Mouse (Mus musculus): Measurements from ENCODE around the gene Tepsin. TPM values are rescaled to one million over a fixed set of nuclear protein-coding genes. Genes with fewer than 3 reads are reported as not detected.
A peak's percentile ranks its signal among the peaks of the same experiment; 100 is the strongest.

Gene Tepsin
- total and polyA plus RNA-seq, 2 experiments from 2014 or later, result 13.8 to 31.6 TPM

GRCm38 (mm10) chr11:120101036-120101435 lies 2.5 kb upstream of the Tepsin start:
- Histone ChIP-seq H3K4me1 (ENCODE audit: insufficient read depth, low read length) (peaks cover 12% of the 10 kb centered on the region; the same call in 1 of the 2 replicates), H3K9ac (replicated peaks; ENCODE audit: low read length) (no peak overlapping the region), H3K36me3 (ENCODE audit: insufficient read depth, low read length) (peaks cover 18% of the 10 kb centered on the region), H3K27ac (peak overlapping the region; percentile 0), H3K9me3 (ENCODE audit: low read length) (no peaks in the 10 kb centered on the region), H3K27me3 (ENCODE audit: insufficient read depth, low read length) (no peaks in the 10 kb centered on the region), H3K4me2 (ENCODE audit: low read depth, low read length) (no peak overlapping the region), H3K4me3 (ENCODE audit: low read length) (no peak overlapping the region)
- DNase-seq (ENCODE audit: low spot score), result peak; percentile 87
- peak; percentile 88 for TF ChIP-seq CTCF (IDR thresholded peaks at IDR 0.05; ENCODE audit: low read depth)
- no peak for ATAC-seq
- 0% methylated on average over 3 of the region's 3 CpGs for WGBS

- H3K4me3 ChIP-seq (ENCODE audit: low read length), result no peak overlapping the region
- H3K4me1 ChIP-seq (ENCODE audit: insufficient read depth, low read length), result peaks cover 3% of the 10 kb centered on the region; the same call in 1 of the 2 replicates
- ATAC-seq (no peak), DNase-seq (ENCODE audit: low spot score) (no peak)
- H3K4me2 ChIP-seq (ENCODE audit: low read depth, low read length), result no peak overlapping the region
- WGBS, result 72% methylated on average over 23 of the region's 23 CpGs
- no peaks in the 10 kb centered on the region for H3K9me3 ChIP-seq (ENCODE audit: low read length)
- no peak for TF ChIP-seq CTCF (IDR thresholded peaks at IDR 0.05; ENCODE audit: low read depth)
- H3K27me3 ChIP-seq (ENCODE audit: insufficient read depth, low read length), result no peaks in the 10 kb centered on the region
- no peak overlapping the region for H3K9ac ChIP-seq (replicated peaks; ENCODE audit: low read length)
- no peak overlapping the region for H3K27ac ChIP-seq
- H3K36me3 ChIP-seq (ENCODE audit: insufficient read depth, low read length), result peaks cover 40% of the 10 kb centered on the region
Measured at GRCm38 (mm10) chr11:120092817-120093591, 5.5 kb downstream of the Tepsin start.

- DNase-seq (ENCODE audit: low spot score), result no peak
- TF ChIP-seq CTCF (IDR thresholded peaks at IDR 0.05; ENCODE audit: low read depth), result no peak
- H3K36me3 ChIP-seq (ENCODE audit: insufficient read depth, low read length), result peaks cover 40% of the 10 kb centered on the region
Measured at GRCm38 (mm10) chr11:120090661-120091060, 7.9 kb downstream of the Tepsin start.

DNA sequence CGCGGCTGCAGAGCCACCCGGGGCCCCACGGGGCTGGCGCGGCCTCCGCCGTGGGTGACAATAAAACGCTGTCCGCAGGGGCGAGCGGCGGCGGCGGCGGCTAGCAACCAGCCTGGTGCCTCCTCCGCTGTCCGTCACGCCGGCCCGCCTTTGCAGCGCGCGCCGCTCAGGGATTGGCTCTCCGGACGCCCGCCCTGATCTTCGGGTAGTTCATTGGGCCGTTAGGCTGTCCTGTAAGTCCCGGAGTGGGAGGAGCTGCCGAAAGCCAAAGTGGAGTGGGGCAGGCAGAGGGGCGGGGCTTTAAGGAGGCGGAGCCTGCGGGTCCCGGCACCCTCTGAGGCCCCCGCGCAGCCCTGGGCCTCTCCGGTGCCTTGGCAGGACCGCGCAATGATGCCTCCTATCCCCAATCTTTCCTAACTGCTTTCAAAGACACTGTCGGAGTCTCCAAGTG lies 11.8 kb downstream of the Tepsin start, which contains the start of gene Cep131:
TSS of gene Cep131 (minus strand) at position 126 of the 451 bp plus-strand sequence.
- H3K4me3 ChIP-seq (ENCODE audit: low read length), result peak within 1 kb of the TSS; percentile 74
- H3K9ac ChIP-seq (replicated peaks; ENCODE audit: low read length), result peak within 1 kb of the TSS; percentile 90
- no peak for TF ChIP-seq CTCF (IDR thresholded peaks at IDR 0.05; ENCODE audit: low read depth)
- ATAC-seq (peak; percentile 99), DNase-seq (ENCODE audit: low spot score) (peak; percentile 99)
- H3K4me1 ChIP-seq (ENCODE audit: insufficient read depth, low read length), result peaks cover 10% of the 10 kb centered on the region; the same call in 1 of the 2 replicates
- no peaks in the 10 kb centered on the region for H3K9me3 ChIP-seq (ENCODE audit: low read length)
- H3K27ac ChIP-seq, result peak within 1 kb of the TSS; percentile 80
- peak within 1 kb of the TSS; percentile 87 for H3K4me2 ChIP-seq (ENCODE audit: low read depth, low read length)
- H3K36me3 ChIP-seq (ENCODE audit: insufficient read depth, low read length), result peaks cover 21% of the 10 kb centered on the region
- WGBS, result under 1% methylated on average over 38 of the region's 42 CpGs
- H3K27me3 ChIP-seq (ENCODE audit: insufficient read depth, low read length), result no peaks in the 10 kb centered on the region

More at GRCm38 (mm10) chr11:120090661-120091060, 7.9 kb downstream of the Tepsin start:
- Histone ChIP-seq H3K4me2 (ENCODE audit: low read depth, low read length) (no peak overlapping the region), H3K9me3 (ENCODE audit: low read length) (no peaks in the 10 kb centered on the region), H3K27ac (no peak overlapping the region), H3K9ac (replicated peaks; ENCODE audit: low read length) (no peak overlapping the region), H3K4me3 (ENCODE audit: low read length) (no peak overlapping the region), H3K4me1 (ENCODE audit: insufficient read depth, low read length) (peaks cover 4% of the 10 kb centered on the region; the same call in 1 of the 2 replicates), H3K27me3 (ENCODE audit: insufficient read depth, low read length) (no peaks in the 10 kb centered on the region)
- 89% methylated on average over 4 of the region's 4 CpGs for WGBS
- no peak for ATAC-seq

- no peaks in the 10 kb centered on the region for H3K27me3 ChIP-seq (ENCODE audit: insufficient read depth, low read length)
- H3K27ac ChIP-seq, result peak overlapping the region; percentile 80
- H3K4me1 ChIP-seq (ENCODE audit: insufficient read depth, low read length), result peaks cover 10% of the 10 kb centered on the region; the same call in 1 of the 2 replicates
- peak; percentile 48 for DNase-seq (ENCODE audit: low spot score)
- H3K36me3 ChIP-seq (ENCODE audit: insufficient read depth, low read length), result peaks cover 18% of the 10 kb centered on the region
- WGBS, result under 1% methylated on average over 25 of the region's 25 CpGs
- no peaks in the 10 kb centered on the region for H3K9me3 ChIP-seq (ENCODE audit: low read length)
- peak overlapping the region; percentile 87 for H3K4me2 ChIP-seq (ENCODE audit: low read depth, low read length)
- no peak; the same call in 1 of the 2 replicates for TF ChIP-seq CTCF (IDR thresholded peaks at IDR 0.05; ENCODE audit: low read depth)
- peak overlapping the region; percentile 74 for H3K4me3 ChIP-seq (ENCODE audit: low read length)
- peak; percentile 33; the same call in 1 of the 2 replicates for ATAC-seq
- H3K9ac ChIP-seq (replicated peaks; ENCODE audit: low read length), result peak overlapping the region; percentile 90
Measured at GRCm38 (mm10) chr11:120085891-120086627, 12.5 kb downstream of the Tepsin start.

GRCm38 (mm10) chr11:120080282-120080681 lies 18.2 kb downstream of the Tepsin start:
- H3K36me3 ChIP-seq (ENCODE audit: insufficient read depth, low read length), result peaks cover 64% of the 10 kb centered on the region
- no peak overlapping the region for H3K27ac ChIP-seq
- no peak for DNase-seq (ENCODE audit: low spot score)
- no peaks in the 10 kb centered on the region for H3K9me3 ChIP-seq (ENCODE audit: low read length)
- no peak for TF ChIP-seq CTCF (IDR thresholded peaks at IDR 0.05; ENCODE audit: low read depth)
- no peak overlapping the region for H3K9ac ChIP-seq (replicated peaks; ENCODE audit: low read length)
- WGBS, result 90% methylated on average over 6 of the region's 6 CpGs
- H3K4me2 ChIP-seq (ENCODE audit: low read depth, low read length), result no peak overlapping the region
- H3K4me3 ChIP-seq (ENCODE audit: low read length), result no peak overlapping the region
- ATAC-seq, result no peak
- H3K4me1 ChIP-seq (ENCODE audit: insufficient read depth, low read length), result 0 out of 2 replicates have a peak, but pooled peaks cover 2% of the 10 kb centered on the region
- H3K27me3 ChIP-seq (ENCODE audit: insufficient read depth, low read length), result no peaks in the 10 kb centered on the region

Measured in hindbrain, postnatal 0 days (tissue).